Mouse (Mus musculus) bone marrow, adult 2 months (tissue): ENCODE results near the gene Nufip2.

ENCODE experiments used
- CTCF ChIP-seq: fragments of 200-500 bp; IDR thresholded peaks from 2 replicates; pipeline ENCODE4 v1.5.1; 2011; ENCODE audit warnings: low read length, control low read depth; ENCODE audit not compliant: control insufficient read depth, insufficient read depth
- POLR2A ChIP-seq: fragments of 200-500 bp; IDR thresholded peaks from 2 replicates; pipeline ENCODE4 v1.6.1; 2011; ENCODE audit warnings: low read depth, mild to moderate bottlenecking, control low read depth, low read length, borderline replicate concordance; ENCODE audit not compliant: control insufficient read depth

DNA sequence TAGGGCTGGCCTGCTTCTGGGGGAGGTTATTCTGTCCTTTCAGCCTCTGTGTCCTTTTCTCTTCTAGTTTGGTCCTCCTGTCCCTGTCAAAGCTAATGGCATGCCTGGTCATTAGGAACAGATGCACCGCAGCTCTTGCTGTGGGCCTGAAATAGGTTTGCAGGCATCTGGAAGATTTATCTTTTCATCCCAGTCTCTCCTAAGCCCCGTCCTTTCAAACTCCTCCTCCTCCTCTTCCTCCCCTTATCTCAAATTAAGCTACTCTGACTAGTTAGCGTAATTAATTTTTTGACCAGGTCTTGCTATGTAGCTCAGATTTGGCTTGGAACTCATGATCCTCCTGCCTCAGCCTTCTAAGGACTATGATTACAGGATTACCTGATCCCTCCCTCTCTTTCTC, 67.5 kb downstream of the Nufip2 start:
- TF ChIP-seq CTCF = no peak
- TF ChIP-seq POLR2A = no peak
